Comparison of ENCODE assay signal across 12 mouse cellular contexts in genomic region chr14:48513098-48513823, GRCm38 (mm10).
A peak's percentile ranks its signal among the peaks of the same experiment; 100 is the strongest.
DNase-seq lines count a peak whose midpoint lies in the region; ATAC-seq lines count a peak whose summit lies in the region.
"Had no signal": no experiment of that assay in that cellular context is flagged by ENCODE, and none has a peak within 500 bp of the region (broad histone marks: within the 10 kb centered on the region; RNA-seq: fewer than 3 reads in every experiment).

No protein-coding gene starts in this region.

- peak; percentile 35 for DNase-seq in neural tube, embryonic 11.5 days (ENCODE audit: low spot score)
- DNase-seq in hindbrain, embryonic 11.5 days (ENCODE audit: low spot score) = peak; percentile 32
- DNase-seq in lung, postnatal 4 days = peak; percentile 20 to 33
- DNase-seq in retina, postnatal 1 day = peak; percentile 52
- no peak for DNase-seq in cerebellum, adult 11 months
- DNase-seq in adrenal gland, adult 18-20 months (ENCODE audit: low spot score in 2 of 2) = no peak
- DNase-seq: right cerebral cortex, postnatal 4 days had no signal

- H3K4me3 ChIP-seq in neural tube, embryonic 11.5 days (ENCODE audit: low read depth, low read length) = no peak overlapping the region
- H3K4me3 ChIP-seq in neural tube, embryonic 15.5 days (replicated peaks) = no peak overlapping the region
- no peak overlapping the region for H3K4me3 ChIP-seq in hindbrain, embryonic 11.5 days (ENCODE audit: low read depth, low read length)
- H3K4me3 ChIP-seq in intestine, embryonic 15.5 days (replicated peaks) = no peak overlapping the region
- H3K4me3 ChIP-seq: heart, embryonic 10.5 days had no signal

- peak; percentile 88 for ATAC-seq in neural tube, embryonic 11.5 days (ENCODE audit: insufficient read depth, low FRiP score, low TSS enrichment)
- no peak for ATAC-seq in neural tube, embryonic 15.5 days (ENCODE audit: low FRiP score)
- peak; percentile 73 for ATAC-seq in hindbrain, embryonic 11.5 days (ENCODE audit: low FRiP score)
- no peak for ATAC-seq in intestine, embryonic 15.5 days
- ATAC-seq: inflammation-experienced regulatory T-cells, adult 6 months had no signal

- 25% methylated on average over 12 of the region's 12 CpGs for WGBS in neural tube, embryonic 11.5 days
- WGBS in neural tube, embryonic 15.5 days = 17% methylated on average over 12 of the region's 12 CpGs
- WGBS in hindbrain, embryonic 11.5 days = 29% methylated on average over 12 of the region's 12 CpGs
- 75% methylated on average over 12 of the region's 12 CpGs for WGBS in intestine, embryonic 15.5 days

- H3K4me1 ChIP-seq in neural tube, embryonic 11.5 days (ENCODE audit: control insufficient read depth, insufficient read depth, low read length) = no peaks in the 10 kb centered on the region
- 0 out of 2 replicates have a peak, but pooled peaks cover 3% of the 10 kb centered on the region for H3K4me1 ChIP-seq in neural tube, embryonic 15.5 days
- 0 out of 2 replicates have a peak, but pooled peaks cover 6% of the 10 kb centered on the region for H3K4me1 ChIP-seq in hindbrain, embryonic 11.5 days (replicated peaks; ENCODE audit: control insufficient read depth, insufficient read depth, low read length)
- no peaks in the 10 kb centered on the region for H3K4me1 ChIP-seq in intestine, embryonic 15.5 days (replicated peaks)
- H3K4me1 ChIP-seq: heart, embryonic 10.5 days had no signal

- H3K27ac ChIP-seq in neural tube, embryonic 11.5 days (ENCODE audit: low read depth, low read length) = no peak overlapping the region
- no peak overlapping the region for H3K27ac ChIP-seq in neural tube, embryonic 15.5 days (replicated peaks)
- H3K27ac ChIP-seq in hindbrain, embryonic 11.5 days (ENCODE audit: low read depth, low read length) = no peak overlapping the region
- no peak overlapping the region for H3K27ac ChIP-seq in intestine, embryonic 15.5 days
- H3K27ac ChIP-seq: heart, embryonic 10.5 days; liver, embryonic 14.5 days had no signal

- H3K27me3 ChIP-seq in neural tube, embryonic 11.5 days (ENCODE audit: control insufficient read depth, insufficient read depth, low read length) = peaks cover 33% of the 10 kb centered on the region
- peaks cover 57% of the 10 kb centered on the region for H3K27me3 ChIP-seq in neural tube, embryonic 15.5 days (replicated peaks)
- peaks cover 55% of the 10 kb centered on the region for H3K27me3 ChIP-seq in hindbrain, embryonic 11.5 days (ENCODE audit: control insufficient read depth, insufficient read depth, low read length)
- H3K27me3 ChIP-seq in intestine, embryonic 15.5 days (replicated peaks) = no peaks in the 10 kb centered on the region

- H3K36me3 ChIP-seq in neural tube, embryonic 11.5 days (ENCODE audit: control insufficient read depth, insufficient read depth, low read length) = 0 out of 2 replicates have a peak, but pooled peaks cover 3% of the 10 kb centered on the region
- H3K36me3 ChIP-seq in neural tube, embryonic 15.5 days = peaks cover 10% of the 10 kb centered on the region; the same call in 1 of the 2 replicates
- no peaks in the 10 kb centered on the region for H3K36me3 ChIP-seq in hindbrain, embryonic 11.5 days (ENCODE audit: control insufficient read depth, insufficient read depth, low read length)
- no peaks in the 10 kb centered on the region for H3K36me3 ChIP-seq in intestine, embryonic 15.5 days

- no peaks in the 10 kb centered on the region for H3K9me3 ChIP-seq in neural tube, embryonic 11.5 days (ENCODE audit: control insufficient read depth, low read length)
- no peaks in the 10 kb centered on the region for H3K9me3 ChIP-seq in neural tube, embryonic 15.5 days (replicated peaks)
- no peaks in the 10 kb centered on the region for H3K9me3 ChIP-seq in hindbrain, embryonic 11.5 days (ENCODE audit: control insufficient read depth, low read length)
- no peaks in the 10 kb centered on the region for H3K9me3 ChIP-seq in intestine, embryonic 15.5 days
- H3K9me3 ChIP-seq: heart, embryonic 10.5 days had no signal

- H3K9ac ChIP-seq in neural tube, embryonic 11.5 days (ENCODE audit: low read length) = no peak overlapping the region
- H3K9ac ChIP-seq in neural tube, embryonic 15.5 days (replicated peaks) = no peak overlapping the region
- no peak overlapping the region for H3K9ac ChIP-seq in hindbrain, embryonic 11.5 days (ENCODE audit: low read depth, low read length)
- H3K9ac ChIP-seq in intestine, embryonic 15.5 days = no peak overlapping the region
- H3K9ac ChIP-seq: liver, embryonic 14.5 days had no signal

- H3K4me2 ChIP-seq in neural tube, embryonic 11.5 days (ENCODE audit: low read depth) = no peak overlapping the region
- no peak overlapping the region for H3K4me2 ChIP-seq in neural tube, embryonic 15.5 days
- no peak overlapping the region for H3K4me2 ChIP-seq in hindbrain, embryonic 11.5 days (replicated peaks; ENCODE audit: low read depth, low read length)
- no peak overlapping the region for H3K4me2 ChIP-seq in intestine, embryonic 15.5 days (replicated peaks)

Comparison
In these comparisons a context has a peak if more than half of its experiments do, and no peak if none do; other contexts are left out.
1. ATAC-seq: peak in neural tube, embryonic 11.5 days (single experiment) and hindbrain, embryonic 11.5 days (single experiment); none in neural tube, embryonic 15.5 days (single experiment) and intestine, embryonic 15.5 days (single experiment).
2. DNase-seq: peak in neural tube, embryonic 11.5 days (single experiment), hindbrain, embryonic 11.5 days (single experiment), lung, postnatal 4 days (2 of 2) and retina, postnatal 1 day (single experiment); none in cerebellum, adult 11 months (single experiment) and adrenal gland, adult 18-20 months (0 of 2).